Mouse (Mus musculus): ENCODE results near the gene Susd2. TPM values are rescaled to one million over a fixed set of nuclear protein-coding genes. Genes with fewer than 3 reads are reported as not detected.

The Susd2 gene
- polyA plus RNA-seq, 1 experiment: 261 TPM

DNA sequence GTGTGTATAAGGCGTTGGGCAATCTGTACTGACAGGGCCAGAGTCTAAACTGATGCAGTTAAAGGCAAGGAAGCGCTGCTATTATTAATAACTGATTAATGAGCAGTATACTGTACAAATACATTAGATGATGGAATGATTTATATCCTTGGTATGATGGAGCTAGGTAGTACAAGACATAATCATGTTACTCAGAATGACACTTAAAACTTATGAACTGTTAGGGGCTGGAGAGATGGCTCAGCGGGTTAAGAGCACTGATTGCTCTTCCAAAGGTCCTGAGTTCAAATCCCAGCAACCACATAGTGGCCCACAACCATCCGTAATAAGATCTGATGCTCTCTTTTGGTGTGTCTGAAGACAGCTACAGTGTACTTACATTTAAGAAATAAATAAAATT lies 36.6 kb downstream of the Susd2 start:
- Histone ChIP-seq H3K27me3 (ENCODE audit: control insufficient read depth, insufficient read depth, low read length) (no peaks in the 10 kb centered on the region), H3K4me1 (ENCODE audit: control insufficient read depth, insufficient read depth, insufficient read length, low read length) (peaks cover 5% of the 10 kb centered on the region; the same call in 1 of the 2 replicates), H3K27ac (ENCODE audit: insufficient read depth, low read depth, low read length) (no peak overlapping the region), H3K4me3 (ENCODE audit: low read depth, low read length) (no peak overlapping the region), H3K36me3 (ENCODE audit: control insufficient read depth, insufficient read depth, low read length) (no peaks in the 10 kb centered on the region)
- no peak for TF ChIP-seq POLR2A (IDR thresholded peaks at IDR 0.05; ENCODE audit: low read depth, low read length)
- no peak for TF ChIP-seq CTCF (IDR thresholded peaks at IDR 0.05; ENCODE audit: extremely low read depth, insufficient read length, insufficient replicate concordance, low read depth, low read length)
- WGBS: 77% methylated on average over 4 of the region's 4 CpGs

DNA sequence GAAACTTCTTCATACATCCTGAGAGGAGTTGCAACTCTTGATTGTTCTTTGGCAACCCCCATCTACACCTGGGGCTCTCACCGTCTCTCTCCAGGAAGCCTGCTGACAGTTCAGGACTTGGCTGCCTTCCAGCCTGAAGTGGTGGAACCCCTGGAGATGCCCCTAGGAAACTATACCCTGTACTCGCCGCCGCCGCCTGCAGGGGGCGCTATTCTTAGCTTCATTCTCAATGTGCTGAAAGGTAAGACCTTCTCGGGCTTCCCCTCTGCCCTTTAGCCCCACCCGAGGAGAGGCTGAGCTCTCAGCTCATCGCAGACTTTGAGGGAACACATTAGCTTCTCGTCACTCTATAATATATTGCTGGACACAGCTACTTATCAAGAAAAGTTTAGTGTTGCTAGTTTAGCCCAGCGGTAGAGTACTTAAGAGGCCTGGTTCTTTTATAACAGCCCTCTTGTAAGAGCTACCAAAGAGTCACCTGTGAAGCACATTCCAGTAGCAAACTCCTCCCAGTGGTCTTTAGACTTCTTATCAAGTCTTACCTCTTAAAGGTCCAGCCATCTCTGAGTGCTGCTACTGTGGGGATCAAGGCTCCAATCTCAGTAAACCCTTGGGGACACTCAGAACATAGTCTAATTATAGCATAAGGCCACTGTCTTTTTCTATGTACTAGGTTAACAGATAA lies 38.5 kb downstream of the Susd2 start:
- no peak for TF ChIP-seq POLR2A (IDR thresholded peaks at IDR 0.05; ENCODE audit: low read depth, low read length)
- peak; percentile 56; the same call in 1 of the 2 replicates for TF ChIP-seq CTCF (IDR thresholded peaks at IDR 0.05; ENCODE audit: extremely low read depth, insufficient read length, insufficient replicate concordance, low read depth, low read length)
- Histone ChIP-seq H3K36me3 (ENCODE audit: control insufficient read depth, insufficient read depth, low read length) (no peaks in the 10 kb centered on the region), H3K27ac (ENCODE audit: insufficient read depth, low read depth, low read length) (no peak overlapping the region), H3K4me1 (ENCODE audit: control insufficient read depth, insufficient read depth, insufficient read length, low read length) (peaks cover 3% of the 10 kb centered on the region; the same call in 1 of the 2 replicates), H3K4me3 (ENCODE audit: low read depth, low read length) (no peak overlapping the region), H3K27me3 (ENCODE audit: control insufficient read depth, insufficient read depth, low read length) (no peaks in the 10 kb centered on the region)
- 31% methylated on average over 11 of the region's 11 CpGs for WGBS

DNA sequence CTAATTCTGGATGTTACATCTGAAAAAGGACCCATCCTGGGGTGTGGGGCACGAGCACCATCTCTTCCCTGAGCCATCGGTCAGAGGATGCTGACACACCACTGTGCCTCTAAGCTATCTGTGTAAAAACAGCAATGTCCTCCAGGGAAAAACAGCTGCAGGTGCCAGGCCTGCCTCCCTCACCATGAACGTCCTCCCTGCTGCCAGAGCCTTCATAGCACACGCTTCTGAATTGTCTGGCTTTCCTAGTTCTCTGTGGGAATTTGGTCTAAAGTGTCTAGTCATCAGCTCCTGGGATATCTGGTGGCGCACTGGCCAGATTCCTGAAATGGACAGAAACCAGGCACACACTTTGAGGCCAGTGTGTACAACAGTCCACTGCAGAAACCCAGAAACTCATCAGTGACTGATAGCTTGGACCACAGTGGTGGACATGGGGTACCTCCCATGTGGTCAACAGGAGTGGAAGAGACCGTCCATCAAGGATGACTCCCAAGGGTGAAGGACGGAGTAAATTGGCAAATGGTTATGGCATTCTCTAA lies 43.5 kb downstream of the Susd2 start:
- no peak overlapping the region for H3K4me3 ChIP-seq (ENCODE audit: low read depth, low read length)
- no peak overlapping the region for H3K27ac ChIP-seq (ENCODE audit: insufficient read depth, low read depth, low read length)
- peaks cover 5% of the 10 kb centered on the region; the same call in 1 of the 2 replicates for H3K4me1 ChIP-seq (ENCODE audit: control insufficient read depth, insufficient read depth, insufficient read length, low read length)
- TF ChIP-seq POLR2A (IDR thresholded peaks at IDR 0.05; ENCODE audit: low read depth, low read length) (no peak), CTCF (IDR thresholded peaks at IDR 0.05; ENCODE audit: extremely low read depth, insufficient read length, insufficient replicate concordance, low read depth, low read length) (no peak)
- no peaks in the 10 kb centered on the region for H3K36me3 ChIP-seq (ENCODE audit: control insufficient read depth, insufficient read depth, low read length)
- H3K27me3 ChIP-seq (ENCODE audit: control insufficient read depth, insufficient read depth, low read length): no peaks in the 10 kb centered on the region
- 86% methylated on average over 7 of the region's 7 CpGs for WGBS

DNA sequence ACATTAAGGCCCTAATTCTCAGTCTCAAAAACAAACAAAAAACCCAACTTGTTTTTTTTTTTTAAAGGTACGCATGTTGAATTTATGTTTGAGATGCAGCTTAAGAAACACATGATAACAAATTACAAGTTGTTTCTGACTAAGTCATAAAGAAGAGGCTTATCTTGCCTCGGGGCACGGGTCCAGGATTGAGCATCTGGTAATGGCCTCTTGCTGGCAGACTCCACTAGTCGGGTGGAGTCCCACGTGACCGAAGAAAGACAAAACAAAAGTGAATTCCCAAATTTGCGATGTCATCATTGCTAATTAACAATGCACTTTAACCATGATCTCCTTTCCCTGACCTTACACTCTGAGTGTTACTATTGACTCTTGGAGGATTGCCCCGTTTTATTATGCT lies 47.8 kb downstream of the Susd2 start:
- no peak overlapping the region for H3K27ac ChIP-seq (ENCODE audit: insufficient read depth, low read depth, low read length)
- no peak for TF ChIP-seq CTCF (IDR thresholded peaks at IDR 0.05; ENCODE audit: extremely low read depth, insufficient read length, insufficient replicate concordance, low read depth, low read length)
- TF ChIP-seq POLR2A (IDR thresholded peaks at IDR 0.05; ENCODE audit: low read depth, low read length): no peak
- H3K4me1 ChIP-seq (ENCODE audit: control insufficient read depth, insufficient read depth, insufficient read length, low read length): peaks cover 11% of the 10 kb centered on the region
- WGBS: 17% methylated on average over 8 of the region's 8 CpGs
- H3K4me3 ChIP-seq (ENCODE audit: low read depth, low read length): no peak overlapping the region
- H3K27me3 ChIP-seq (ENCODE audit: control insufficient read depth, insufficient read depth, low read length): no peaks in the 10 kb centered on the region
- no peaks in the 10 kb centered on the region for H3K36me3 ChIP-seq (ENCODE audit: control insufficient read depth, insufficient read depth, low read length)

DNA sequence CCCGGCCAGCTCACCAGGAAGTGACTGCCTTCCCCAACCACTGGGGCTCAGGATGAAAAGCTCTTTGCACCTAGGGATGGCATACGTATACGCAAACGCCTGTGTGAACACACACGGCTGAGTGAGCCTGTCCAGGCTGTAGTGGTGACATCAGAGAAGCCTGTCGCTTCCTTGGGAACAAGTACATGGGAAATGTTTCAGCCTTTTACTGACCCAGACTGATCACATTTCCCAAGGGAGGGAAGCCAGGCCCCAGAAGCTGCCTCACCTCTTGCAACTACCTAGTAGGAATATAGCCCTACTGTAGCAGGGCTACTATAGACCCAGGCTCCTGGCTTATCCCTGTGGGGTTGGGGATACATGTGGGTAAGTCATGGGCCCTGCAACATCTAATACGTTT lies 51.2 kb downstream of the Susd2 start:
- 67% methylated on average over 7 of the region's 7 CpGs for WGBS
- Histone ChIP-seq H3K27me3 (ENCODE audit: control insufficient read depth, insufficient read depth, low read length) (no peaks in the 10 kb centered on the region), H3K36me3 (ENCODE audit: control insufficient read depth, insufficient read depth, low read length) (no peaks in the 10 kb centered on the region), H3K27ac (ENCODE audit: insufficient read depth, low read depth, low read length) (peak overlapping the region; percentile 84), H3K4me1 (ENCODE audit: control insufficient read depth, insufficient read depth, insufficient read length, low read length) (peaks cover 17% of the 10 kb centered on the region), H3K4me3 (ENCODE audit: low read depth, low read length) (0 out of 2 replicates have a peak overlapping the region, but pooled peaks have one; percentile 47)
- no peak for TF ChIP-seq CTCF (IDR thresholded peaks at IDR 0.05; ENCODE audit: extremely low read depth, insufficient read length, insufficient replicate concordance, low read depth, low read length)
- TF ChIP-seq POLR2A (IDR thresholded peaks at IDR 0.05; ENCODE audit: low read depth, low read length): no peak

DNA sequence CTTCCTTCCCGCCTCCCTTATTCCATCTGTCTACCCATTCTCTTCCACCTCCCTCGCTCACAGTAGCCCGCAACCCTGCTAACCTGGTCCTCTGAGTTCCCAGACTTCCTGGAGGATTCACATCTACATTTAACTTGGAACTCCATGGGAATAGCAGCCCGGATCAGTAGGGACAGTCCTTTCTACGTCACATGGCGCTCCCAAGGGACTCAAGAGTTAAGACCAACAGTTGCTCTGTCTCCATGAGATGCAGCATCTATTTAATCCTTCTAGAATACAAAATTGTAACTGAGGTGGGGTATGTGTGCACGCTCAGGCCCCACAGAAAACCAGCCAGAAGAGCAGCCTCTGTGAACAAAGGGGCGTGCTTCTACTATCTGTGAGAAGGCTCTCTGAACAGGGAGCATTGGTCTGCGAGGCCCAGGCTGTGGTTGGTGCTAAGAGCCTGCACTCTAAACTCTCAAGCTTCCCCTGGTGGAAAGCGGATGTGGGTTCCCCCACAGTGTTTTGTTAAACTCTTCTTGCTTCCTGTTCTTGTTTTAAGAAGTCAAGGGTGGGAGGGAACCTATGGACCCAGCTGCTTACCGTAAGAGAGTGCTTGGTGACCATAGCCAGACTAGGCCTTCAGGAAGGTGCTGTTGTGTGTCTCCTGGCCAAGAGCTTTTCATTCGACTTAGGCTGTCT lies 52.5 kb downstream of the Susd2 start:
- 67% methylated on average over 12 of the region's 12 CpGs for WGBS
- H3K27ac ChIP-seq (ENCODE audit: insufficient read depth, low read depth, low read length): peak overlapping the region; percentile 95
- TF ChIP-seq CTCF (IDR thresholded peaks at IDR 0.05; ENCODE audit: extremely low read depth, insufficient read length, insufficient replicate concordance, low read depth, low read length) (0 out of 2 replicates have a peak, but pooled peaks have one; percentile 11), POLR2A (IDR thresholded peaks at IDR 0.05; ENCODE audit: low read depth, low read length) (0 out of 2 replicates have a peak, but pooled peaks have one; percentile 38)
- peaks cover 18% of the 10 kb centered on the region for H3K4me1 ChIP-seq (ENCODE audit: control insufficient read depth, insufficient read depth, insufficient read length, low read length)
- H3K27me3 ChIP-seq (ENCODE audit: control insufficient read depth, insufficient read depth, low read length): no peaks in the 10 kb centered on the region
- H3K36me3 ChIP-seq (ENCODE audit: control insufficient read depth, insufficient read depth, low read length): peaks cover 2% of the 10 kb centered on the region
- peak overlapping the region; percentile 47 for H3K4me3 ChIP-seq (ENCODE audit: low read depth, low read length)

DNA sequence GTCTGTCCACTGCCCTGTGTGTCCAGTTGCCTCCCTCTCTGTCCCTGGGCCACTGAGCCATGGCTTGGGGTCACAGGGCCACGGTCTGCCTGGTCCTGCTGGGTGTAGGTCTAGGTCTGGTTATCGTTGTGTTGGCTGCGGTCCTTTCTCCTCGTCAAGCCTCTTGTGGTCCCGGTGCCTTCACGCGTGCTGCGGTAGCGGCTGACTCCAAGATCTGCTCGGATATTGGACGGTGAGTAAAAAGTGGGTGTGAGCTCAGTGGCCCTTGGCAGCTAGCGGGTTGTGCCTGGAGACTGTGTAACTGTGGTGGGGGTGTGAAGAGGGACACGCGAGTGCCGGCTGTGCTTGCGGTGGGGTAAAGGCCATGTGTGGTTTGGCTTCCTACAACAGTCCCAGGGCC lies 54.2 kb downstream of the Susd2 start:
- 55% methylated on average over 16 of the region's 16 CpGs for WGBS
- peaks cover 17% of the 10 kb centered on the region for H3K4me1 ChIP-seq (ENCODE audit: control insufficient read depth, insufficient read depth, insufficient read length, low read length)
- H3K36me3 ChIP-seq (ENCODE audit: control insufficient read depth, insufficient read depth, low read length): peaks cover 13% of the 10 kb centered on the region
- TF ChIP-seq CTCF (IDR thresholded peaks at IDR 0.05; ENCODE audit: extremely low read depth, insufficient read length, insufficient replicate concordance, low read depth, low read length) (no peak), POLR2A (IDR thresholded peaks at IDR 0.05; ENCODE audit: low read depth, low read length) (no peak)
- no peaks in the 10 kb centered on the region for H3K27me3 ChIP-seq (ENCODE audit: control insufficient read depth, insufficient read depth, low read length)
- peak overlapping the region; percentile 95 for H3K27ac ChIP-seq (ENCODE audit: insufficient read depth, low read depth, low read length)
- peak overlapping the region; percentile 66 for H3K4me3 ChIP-seq (ENCODE audit: low read depth, low read length)
